10 mouse cellular contexts compared by ENCODE assay signal in the genomic region with DNA sequence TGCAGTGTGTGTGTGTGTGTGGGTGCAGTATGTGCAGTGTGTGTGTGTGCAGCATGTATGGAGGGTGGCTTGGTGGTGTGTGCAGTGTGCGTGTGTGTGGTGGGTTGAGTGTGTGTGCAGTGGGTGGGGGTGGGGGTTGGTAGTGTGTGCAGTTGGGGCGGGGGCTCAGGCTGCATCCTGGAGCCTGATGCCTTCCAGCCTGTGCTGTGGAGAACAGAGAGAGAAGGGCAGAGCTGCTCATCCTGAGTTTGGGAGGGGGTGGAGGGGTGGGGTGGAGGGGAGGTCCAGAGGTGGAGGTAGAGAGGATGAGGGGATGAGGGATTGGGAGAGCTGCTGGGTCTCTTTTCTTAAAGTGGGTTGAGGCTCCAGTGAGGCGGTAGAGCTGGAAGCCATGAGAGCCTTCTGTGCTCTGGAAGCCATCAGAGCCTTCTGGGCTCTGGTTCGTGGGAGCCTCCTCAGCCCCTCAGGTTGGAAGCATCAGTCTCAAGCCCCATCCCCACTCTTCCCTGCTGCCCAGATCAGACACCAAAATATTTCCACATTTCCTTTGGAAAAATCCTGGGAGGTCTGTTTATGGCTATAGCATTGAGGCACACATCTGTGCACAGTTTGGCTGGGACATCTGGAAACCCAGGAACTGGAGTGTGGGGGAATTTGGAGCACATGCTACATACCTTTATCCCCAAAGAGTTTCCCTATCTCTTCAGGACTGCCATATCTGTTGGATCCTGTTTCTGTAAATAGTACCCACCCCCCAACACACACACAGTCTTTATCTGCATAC. TPM values are rescaled to one million over a fixed set of nuclear protein-coding genes. Genes with fewer than 3 reads are reported as not detected.
DNase-seq lines count a peak whose midpoint lies in the region; ATAC-seq and TF ChIP-seq lines count a peak whose summit lies in the region.
"Had no signal": no experiment of that assay in that cellular context is flagged by ENCODE, and none has a peak within 500 bp of the region (broad histone marks: within the 10 kb centered on the region; RNA-seq: fewer than 3 reads in every experiment).

No protein-coding gene starts in this region.

- WGBS in kidney, postnatal 0 days = 47% methylated on average over 4 of the region's 4 CpGs
- WGBS in embryonic facial prominence, embryonic 11.5 days = 50% methylated on average over 3 of the region's 4 CpGs
- 32% methylated on average over 4 of the region's 4 CpGs for WGBS in limb, embryonic 10.5 days
- whole genome bisulfite sequencing in neural tube, embryonic 15.5 days = 40% methylated on average over 4 of the region's 4 CpGs

- ATAC-seq in kidney, postnatal 0 days (replicated peaks; ENCODE audit: low FRiP score, low read depth) = peak; percentile 11; the same call in 1 of the 2 replicates
- peak; percentile 42; the same call in 1 of the 2 replicates for ATAC-seq in embryonic facial prominence, embryonic 11.5 days (replicated peaks; ENCODE audit: insufficient number of reproducible peaks, low FRiP score, low TSS enrichment, low read depth)
- ATAC-seq in neural tube, embryonic 15.5 days (ENCODE audit: low FRiP score) = 0 out of 2 replicates have a peak, but pooled peaks have one; percentile 55

- H3K4me2 ChIP-seq in kidney, postnatal 0 days (ENCODE audit: low read length) = no peak overlapping the region
- H3K4me2 ChIP-seq in embryonic facial prominence, embryonic 11.5 days (ENCODE audit: low read depth, low read length) = no peak overlapping the region
- no peak overlapping the region for H3K4me2 ChIP-seq in neural tube, embryonic 15.5 days

- peak overlapping the region; percentile 89 for H3K27ac ChIP-seq in kidney, postnatal 0 days
- peak overlapping the region; percentile 84 for H3K27ac ChIP-seq in embryonic facial prominence, embryonic 11.5 days (replicated peaks; ENCODE audit: low read depth, low read length)
- peak overlapping the region; percentile 95 for H3K27ac ChIP-seq in limb, embryonic 10.5 days
- peak overlapping the region; percentile 20; the same call in 1 of the 2 replicates for H3K27ac ChIP-seq in neural tube, embryonic 15.5 days (replicated peaks)

- peak; percentile 71 for DNase-seq in kidney, postnatal 0 days (ENCODE audit: low spot score)
- DNase-seq in kidney, postnatal 14 days = no peak
- peak; percentile 86 for DNase-seq in embryonic facial prominence, embryonic 11.5 days (ENCODE audit: low spot score)
- DNase-seq in limb, embryonic 10.5 days (ENCODE audit: low spot score) = peak; percentile 73
- DNase-seq in thymus, postnatal 4 days = no peak
- DNase-seq in gastrocnemius, postnatal 10 days = no peak

- H3K36me3 ChIP-seq in kidney, postnatal 0 days (ENCODE audit: insufficient read depth, low read length) = no peaks in the 10 kb centered on the region
- no peaks in the 10 kb centered on the region for H3K36me3 ChIP-seq in embryonic facial prominence, embryonic 11.5 days (replicated peaks; ENCODE audit: control insufficient read depth, insufficient read depth, low read depth, low read length)
- no peaks in the 10 kb centered on the region for H3K36me3 ChIP-seq in limb, embryonic 10.5 days
- no peaks in the 10 kb centered on the region for H3K36me3 ChIP-seq in neural tube, embryonic 15.5 days

- H3K4me3 ChIP-seq in kidney, postnatal 0 days (replicated peaks; ENCODE audit: low read depth, low read length) = no peak overlapping the region
- no peak overlapping the region for H3K4me3 ChIP-seq in embryonic facial prominence, embryonic 11.5 days (ENCODE audit: low read depth, low read length)
- H3K4me3 ChIP-seq in limb, embryonic 10.5 days = peak overlapping the region; percentile 18
- H3K4me3 ChIP-seq in neural tube, embryonic 15.5 days (replicated peaks) = no peak overlapping the region

- no peaks in the 10 kb centered on the region for H3K27me3 ChIP-seq in kidney, postnatal 0 days (ENCODE audit: insufficient read depth, low read length)
- H3K27me3 ChIP-seq in embryonic facial prominence, embryonic 11.5 days (ENCODE audit: control insufficient read depth, insufficient read depth, low read length) = no peaks in the 10 kb centered on the region
- H3K27me3 ChIP-seq in limb, embryonic 10.5 days (ENCODE audit: low read depth, poor library complexity, severe bottlenecking) = no peaks in the 10 kb centered on the region
- H3K27me3 ChIP-seq in neural tube, embryonic 15.5 days (replicated peaks) = peaks cover 1% of the 10 kb centered on the region; the same call in 1 of the 2 replicates

- TF ChIP-seq CTCF in kidney, postnatal 0 days (IDR thresholded peaks at IDR 0.05; ENCODE audit: low read depth) = no peak

- H3K4me1 ChIP-seq in kidney, postnatal 0 days (replicated peaks; ENCODE audit: insufficient read depth, low read length) = peaks cover 30% of the 10 kb centered on the region
- peaks cover 7% of the 10 kb centered on the region for H3K4me1 ChIP-seq in embryonic facial prominence, embryonic 11.5 days (ENCODE audit: control insufficient read depth, insufficient read depth, low read length)
- peaks cover 83% of the 10 kb centered on the region for H3K4me1 ChIP-seq in limb, embryonic 10.5 days
- peaks cover 10% of the 10 kb centered on the region for H3K4me1 ChIP-seq in neural tube, embryonic 15.5 days

- no peak overlapping the region for H3K9ac ChIP-seq in kidney, postnatal 0 days (ENCODE audit: low read depth, low read length)
- H3K9ac ChIP-seq in embryonic facial prominence, embryonic 11.5 days (replicated peaks; ENCODE audit: low read length) = no peak overlapping the region
- H3K9ac ChIP-seq in neural tube, embryonic 15.5 days (replicated peaks) = no peak overlapping the region

- no peaks in the 10 kb centered on the region for H3K9me3 ChIP-seq in kidney, postnatal 0 days (replicated peaks; ENCODE audit: low read length)
- no peaks in the 10 kb centered on the region for H3K9me3 ChIP-seq in embryonic facial prominence, embryonic 11.5 days (replicated peaks; ENCODE audit: control insufficient read depth, low read length)
- no peaks in the 10 kb centered on the region for H3K9me3 ChIP-seq in limb, embryonic 10.5 days (replicated peaks)
- H3K9me3 ChIP-seq in neural tube, embryonic 15.5 days (replicated peaks) = no peaks in the 10 kb centered on the region

RNA-seq across cellular contexts. Expression of gene Oaf, which starts 21.6 kb away (rescaled TPM):
- 57.2 and 62.9 TPM in 2 replicates for polyA plus RNA-seq in kidney, postnatal 0 days (2015; fragmentation: Nextera tagmentation; extraction: Ambion mirVana)
- polyA plus RNA-seq in embryonic facial prominence, embryonic 11.5 days (2014; fragmentation: Nextera tagmentation; extraction: Ambion mirVana) = 73.3 and 73.5 TPM in 2 replicates
- 68.6 and 87.4 TPM in 2 replicates for polyA plus RNA-seq in limb, embryonic 10.5 days (2016; fragmentation: Nextera tagmentation; extraction: Ambion mirVana)
- polyA plus RNA-seq in neural tube, embryonic 15.5 days (2015; fragmentation: Nextera tagmentation; extraction: Ambion mirVana) = 9.4 and 16.3 TPM in 2 replicates
- 10 to 100 TPM; 26.2 to 34.2 TPM for total RNA-seq in gastrocnemius, postnatal 10 days (2021)
- total RNA-seq: neutrophil, adult 5-6 weeks had no signal

RNA-seq across cellular contexts. Expression of gene Trim29, which starts 49.3 kb away (rescaled TPM):
- 2.5 and 2.6 TPM in 2 replicates for polyA plus RNA-seq in kidney, postnatal 0 days (2015; fragmentation: Nextera tagmentation; extraction: Ambion mirVana)
- 4.9 and 6.1 TPM in 2 replicates for polyA plus RNA-seq in embryonic facial prominence, embryonic 11.5 days (2014; fragmentation: Nextera tagmentation; extraction: Ambion mirVana)
- 5.8 and 5.9 TPM in 2 replicates for polyA plus RNA-seq in limb, embryonic 10.5 days (2016; fragmentation: Nextera tagmentation; extraction: Ambion mirVana)
- polyA plus RNA-seq in neural tube, embryonic 15.5 days (2015; fragmentation: Nextera tagmentation; extraction: Ambion mirVana) = 0.18 and 14.8 TPM in 2 replicates
- total RNA-seq in gastrocnemius, postnatal 10 days (2021) = under 1 TPM; 0.12 to 0.16 TPM
- total RNA-seq: MEL had no signal

RNA-seq across cellular contexts. Expression of gene Pou2f3, which starts 51.1 kb away (rescaled TPM):
- 0.41 and 0.47 TPM in 2 replicates for polyA plus RNA-seq in kidney, postnatal 0 days (2015; fragmentation: Nextera tagmentation; extraction: Ambion mirVana)
- 0.11 TPM in 1 of 2 replicates, not detected in the other for polyA plus RNA-seq in embryonic facial prominence, embryonic 11.5 days (2014; fragmentation: Nextera tagmentation; extraction: Ambion mirVana)
- 0.08 TPM in 1 of 2 replicates, not detected in the other for polyA plus RNA-seq in limb, embryonic 10.5 days (2016; fragmentation: Nextera tagmentation; extraction: Ambion mirVana)
- polyA plus RNA-seq in neural tube, embryonic 15.5 days (2015; fragmentation: Nextera tagmentation; extraction: Ambion mirVana) = 0.47 TPM in 1 of 2 replicates, not detected in the other
- total RNA-seq in gastrocnemius, postnatal 10 days (2021) = under 1 TPM in 1 of 2 experiments, not detected in 1; 0.09 TPM
- total RNA-seq: left cerebral cortex, postnatal 14 days; MEL; neutrophil, adult 5-6 weeks had no signal

Comparison
In these comparisons a context has a peak if more than half of its experiments do, and no peak if none do; other contexts are left out.
1. DNase-seq: peak in kidney, postnatal 0 days (single experiment), embryonic facial prominence, embryonic 11.5 days (single experiment) and limb, embryonic 10.5 days (single experiment); none in kidney, postnatal 14 days (single experiment), thymus, postnatal 4 days (single experiment) and gastrocnemius, postnatal 10 days (single experiment).
2. H3K27ac ChIP-seq: peak in every context shown above with its lines; median percentile 95 in limb, embryonic 10.5 days; 89 in kidney, postnatal 0 days; 84 in embryonic facial prominence, embryonic 11.5 days; 20 in neural tube, embryonic 15.5 days.
3. Peak in every context shown above with its lines, with median percentiles within 50 percentile points of each other: ATAC-seq.